Mouse (Mus musculus): ENCODE data around the gene Taar8a.
"Not testable (repeated sequence)": the region's sequence is repeated elsewhere in the genome, so short reads cannot be mapped to it uniquely, and the experiment has no call there.

The Taar8a gene

DNA sequence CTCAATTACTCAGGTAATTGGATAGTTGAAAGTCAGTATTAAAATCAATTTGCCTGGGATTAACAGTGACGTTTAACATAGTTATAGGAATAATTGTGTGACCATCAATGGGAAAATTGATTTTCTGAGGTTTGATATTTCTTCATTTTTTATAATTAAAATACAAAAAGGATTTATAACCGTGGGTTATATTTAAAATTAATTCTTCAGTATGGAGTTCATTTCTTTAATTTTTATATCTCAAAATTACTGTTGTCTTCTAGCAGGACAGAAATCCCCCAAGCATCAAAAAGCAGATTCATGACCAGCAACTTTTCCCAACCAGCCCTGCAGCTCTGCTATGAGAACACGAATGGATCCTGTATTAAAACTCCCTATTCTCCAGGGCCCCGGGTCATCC, at the start of gene Taar8a:
Taar8a (plus strand) TSS at position 301 of the 400 bp plus-strand sequence.
- not testable (repeated sequence) for DNase-seq (ENCODE audit: low read depth, low spot score); H3K27me3 ChIP-seq (ENCODE audit: control insufficient read depth, insufficient read depth, low read length, poor library complexity, severe bottlenecking)

DNA sequence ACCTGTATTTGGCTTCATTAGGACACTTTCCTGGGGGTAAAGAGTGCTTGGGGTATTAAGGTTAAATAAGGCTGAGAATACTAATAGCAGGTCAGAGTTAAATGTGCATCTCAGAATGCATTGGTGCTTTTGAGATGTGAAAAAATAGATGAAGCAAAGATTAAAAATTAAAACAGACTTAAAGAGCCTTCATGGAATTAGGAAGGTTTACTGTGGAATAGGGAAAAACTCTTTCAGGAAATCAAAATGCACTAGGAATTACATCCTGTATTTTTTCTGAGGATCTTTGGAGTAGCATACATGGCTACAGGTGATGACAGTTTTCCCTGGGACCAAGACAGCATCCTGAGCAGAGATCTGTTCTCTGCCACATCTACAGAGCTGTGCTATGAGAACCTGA, 49.4 kb upstream of the Taar8a start, which contains the start of gene Taar7d:
Taar7d (plus strand) TSS at position 301 of the 400 bp plus-strand sequence.
- Histone ChIP-seq H3K36me3 (ENCODE audit: control insufficient read depth, insufficient read depth, low read length, poor library complexity, severe bottlenecking) (no peaks in the 10 kb centered on the region), H3K27me3 (ENCODE audit: control insufficient read depth, insufficient read depth, low read length, poor library complexity, severe bottlenecking) (no peaks in the 10 kb centered on the region)
- no peak for DNase-seq (ENCODE audit: low read depth, low spot score)

More for the DNA sequence above, at the start of gene Taar8a:
- H3K36me3 ChIP-seq (ENCODE audit: control insufficient read depth, insufficient read depth, low read length, poor library complexity, severe bottlenecking), result not testable (repeated sequence)

DNA sequence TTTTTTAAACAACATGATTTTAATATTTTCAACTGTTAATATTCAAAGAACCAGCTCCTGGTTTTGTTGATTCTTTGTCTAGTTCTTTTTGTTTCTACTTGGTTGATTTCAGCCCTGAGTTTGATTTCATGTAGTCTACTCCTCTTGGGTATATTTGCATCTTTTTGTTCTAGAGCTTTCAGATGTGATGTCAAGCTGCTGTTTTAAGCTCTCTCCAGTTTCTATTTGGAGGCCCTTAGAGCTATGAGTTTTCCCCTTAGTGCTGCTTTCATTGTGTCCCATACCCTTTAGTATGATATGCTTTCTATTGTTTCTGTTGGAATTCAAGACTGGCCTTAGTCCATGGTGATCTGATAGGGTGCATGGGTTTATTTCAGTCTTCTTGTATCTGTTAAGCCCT, 45.0 kb upstream of the Taar8a start:
- Histone ChIP-seq H3K36me3 (ENCODE audit: control insufficient read depth, insufficient read depth, low read length, poor library complexity, severe bottlenecking) (no peaks in the 10 kb centered on the region), H3K27me3 (ENCODE audit: control insufficient read depth, insufficient read depth, low read length, poor library complexity, severe bottlenecking) (no peaks in the 10 kb centered on the region)
- DNase-seq (ENCODE audit: low read depth, low spot score), result no peak

DNA sequence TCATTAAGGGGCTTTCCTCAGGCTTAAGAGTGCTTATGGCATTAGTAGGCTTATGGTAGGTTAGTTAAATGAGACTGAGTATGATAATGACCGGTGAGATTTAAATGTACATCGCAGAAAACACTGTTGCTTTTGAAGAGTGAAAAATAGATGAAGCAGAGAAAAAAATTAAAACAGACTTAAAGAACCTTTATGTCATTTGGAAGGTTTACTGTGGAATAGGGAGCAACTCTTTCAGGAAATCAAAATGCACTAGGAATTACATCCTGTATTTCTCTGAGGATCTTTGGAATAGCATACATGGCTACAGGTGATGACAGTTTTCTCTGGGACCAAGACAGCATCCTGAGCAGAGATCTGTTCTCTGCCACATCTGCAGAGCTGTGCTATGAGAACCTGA, 39.0 kb upstream of the Taar8a start, which contains the start of gene Taar7e:
Taar7e (plus strand) TSS at position 301 of the 400 bp plus-strand sequence.
- Histone ChIP-seq H3K36me3 (ENCODE audit: control insufficient read depth, insufficient read depth, low read length, poor library complexity, severe bottlenecking) (no peaks in the 10 kb centered on the region), H3K27me3 (ENCODE audit: control insufficient read depth, insufficient read depth, low read length, poor library complexity, severe bottlenecking) (no peaks in the 10 kb centered on the region)
- DNase-seq (ENCODE audit: low read depth, low spot score), result no peak

DNA sequence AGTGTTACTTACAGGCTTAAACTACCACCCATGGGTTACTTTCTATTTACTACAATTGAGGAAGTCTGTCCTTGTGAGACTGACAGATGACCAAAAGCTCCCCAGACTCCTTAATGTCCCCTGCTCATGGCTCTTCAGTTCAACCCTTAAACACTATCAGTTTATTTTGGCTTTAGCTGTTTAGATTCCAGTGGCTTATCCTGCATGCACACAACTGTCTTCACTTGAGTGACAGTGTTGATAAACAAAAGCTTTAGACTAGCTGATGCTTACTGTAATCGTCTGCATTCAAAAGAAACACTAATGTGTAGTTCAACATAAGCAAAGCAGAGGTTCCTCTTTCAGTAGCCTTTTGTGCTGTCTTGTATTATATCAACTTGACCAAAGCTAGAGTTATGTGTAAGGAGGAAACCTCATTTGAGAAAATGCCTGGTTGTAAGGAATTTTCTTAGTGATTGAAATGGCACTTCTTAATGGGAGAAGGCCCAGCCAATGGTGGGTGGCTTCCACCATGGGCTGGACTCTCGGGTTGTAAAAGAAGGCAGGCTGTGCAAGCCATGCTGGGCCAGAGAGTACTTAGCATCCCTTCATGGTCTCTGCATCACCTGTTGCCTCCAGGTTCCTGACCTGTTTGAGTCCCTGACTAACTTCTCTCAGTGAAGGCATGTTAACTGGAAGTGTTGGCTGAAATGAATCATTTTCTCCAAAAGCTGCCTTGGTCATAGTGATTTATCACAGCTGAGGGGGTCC, 36.0 kb upstream of the Taar8a start:
- no peaks in the 10 kb centered on the region for H3K27me3 ChIP-seq (ENCODE audit: control insufficient read depth, insufficient read depth, low read length, poor library complexity, severe bottlenecking)
- no peaks in the 10 kb centered on the region for H3K36me3 ChIP-seq (ENCODE audit: control insufficient read depth, insufficient read depth, low read length, poor library complexity, severe bottlenecking)
- DNase-seq (ENCODE audit: low read depth, low spot score), result no peak

DNA sequence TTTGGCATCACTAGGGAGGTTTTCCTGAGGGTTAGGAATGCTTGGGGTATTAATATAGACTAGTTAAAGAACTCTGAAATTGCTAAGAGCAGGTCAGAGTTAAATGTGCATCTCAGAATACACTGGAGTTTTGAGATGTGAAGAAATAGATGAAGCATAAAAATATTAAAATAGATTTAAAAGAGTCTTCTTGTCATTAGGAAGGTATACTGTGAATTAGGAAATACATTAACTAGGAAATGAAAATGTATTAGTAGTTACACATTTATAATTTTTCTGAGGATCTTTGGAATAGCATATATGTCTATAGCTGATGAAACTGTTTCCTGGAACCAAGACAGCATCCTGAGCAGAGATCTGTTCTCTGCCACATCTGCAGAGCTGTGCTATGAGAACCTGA, 27.1 kb upstream of the Taar8a start, which contains the start of gene Taar7f:
Taar7f (plus strand) TSS at position 301 of the 400 bp plus-strand sequence.
- H3K27me3 ChIP-seq (ENCODE audit: control insufficient read depth, insufficient read depth, low read length, poor library complexity, severe bottlenecking), result no peaks in the 10 kb centered on the region
- no peak for DNase-seq (ENCODE audit: low read depth, low spot score)

DNA sequence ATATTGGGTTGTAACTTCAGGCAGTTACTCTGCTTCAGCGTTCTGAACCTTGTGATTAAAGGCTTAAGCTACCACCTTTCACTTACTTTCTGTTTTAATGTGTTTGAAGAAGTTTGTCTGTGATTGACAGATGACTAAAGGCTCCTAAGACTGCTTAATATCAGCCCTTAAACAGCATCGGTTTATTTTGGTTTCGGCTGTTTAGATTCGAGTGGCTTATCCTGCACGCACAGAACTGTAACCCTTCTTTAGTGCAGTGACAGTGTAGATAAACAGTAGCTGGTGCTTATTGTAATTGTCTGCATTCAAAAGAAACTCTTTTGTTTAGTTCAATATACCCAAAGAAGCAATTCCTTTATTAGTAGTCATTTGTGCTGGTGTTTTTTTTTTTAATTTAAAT, 24.3 kb upstream of the Taar8a start:
- H3K36me3 ChIP-seq (ENCODE audit: control insufficient read depth, insufficient read depth, low read length, poor library complexity, severe bottlenecking), result no peaks in the 10 kb centered on the region
- no peaks in the 10 kb centered on the region for H3K27me3 ChIP-seq (ENCODE audit: control insufficient read depth, insufficient read depth, low read length, poor library complexity, severe bottlenecking)
- DNase-seq (ENCODE audit: low read depth, low spot score), result no peak

More for the DNA sequence above, 27.1 kb upstream of the Taar8a start, which contains the start of gene Taar7f:
- no peaks in the 10 kb centered on the region for H3K36me3 ChIP-seq (ENCODE audit: control insufficient read depth, insufficient read depth, low read length, poor library complexity, severe bottlenecking)

DNA sequence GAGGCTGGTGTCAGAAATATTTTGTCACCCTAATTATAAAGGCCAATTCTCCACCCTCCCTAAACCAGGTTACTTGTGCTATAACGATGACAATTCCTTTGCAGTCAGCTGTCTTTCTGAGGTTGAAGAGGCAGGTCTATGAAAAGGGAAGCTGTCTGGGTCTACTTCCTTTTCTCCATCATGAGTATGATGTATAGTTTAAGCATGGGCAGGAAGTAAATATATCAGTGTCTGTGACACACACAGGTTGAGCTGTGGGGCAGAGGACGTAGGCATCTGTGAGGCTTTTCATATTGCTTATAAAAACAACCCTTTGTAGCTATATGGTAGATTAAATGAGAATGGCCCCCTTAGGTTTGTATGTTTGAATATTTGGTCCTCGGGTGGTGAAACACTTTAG, 17.3 kb upstream of the Taar8a start:
- peak; percentile 6 for DNase-seq (ENCODE audit: low read depth, low spot score)
- Histone ChIP-seq H3K36me3 (ENCODE audit: control insufficient read depth, insufficient read depth, low read length, poor library complexity, severe bottlenecking) (no peaks in the 10 kb centered on the region), H3K27me3 (ENCODE audit: control insufficient read depth, insufficient read depth, low read length, poor library complexity, severe bottlenecking) (no peaks in the 10 kb centered on the region)

DNA sequence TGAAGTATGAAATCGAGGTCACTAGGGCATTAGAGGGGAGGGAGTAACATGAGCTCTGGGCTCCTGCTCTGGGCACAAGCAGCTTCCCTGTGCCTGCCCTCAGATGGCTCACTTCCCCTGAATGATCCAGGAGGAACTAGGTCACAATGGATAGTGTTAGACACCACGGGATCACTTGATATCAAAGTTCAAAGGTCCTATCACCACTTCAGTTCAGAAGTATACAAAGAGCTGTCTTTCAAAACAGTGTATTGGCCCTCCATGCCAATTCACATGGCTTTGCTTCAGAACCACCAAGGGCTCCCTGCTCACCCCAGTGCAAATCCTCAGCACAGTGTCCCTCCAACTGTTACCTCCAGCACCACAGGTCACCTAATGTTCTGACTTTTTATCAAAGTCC, 1.5 kb upstream of the Taar8a start:
- DNase-seq (ENCODE audit: low read depth, low spot score); H3K27me3 ChIP-seq (ENCODE audit: control insufficient read depth, insufficient read depth, low read length, poor library complexity, severe bottlenecking); H3K36me3 ChIP-seq (ENCODE audit: control insufficient read depth, insufficient read depth, low read length, poor library complexity, severe bottlenecking): not testable (repeated sequence)

DNA sequence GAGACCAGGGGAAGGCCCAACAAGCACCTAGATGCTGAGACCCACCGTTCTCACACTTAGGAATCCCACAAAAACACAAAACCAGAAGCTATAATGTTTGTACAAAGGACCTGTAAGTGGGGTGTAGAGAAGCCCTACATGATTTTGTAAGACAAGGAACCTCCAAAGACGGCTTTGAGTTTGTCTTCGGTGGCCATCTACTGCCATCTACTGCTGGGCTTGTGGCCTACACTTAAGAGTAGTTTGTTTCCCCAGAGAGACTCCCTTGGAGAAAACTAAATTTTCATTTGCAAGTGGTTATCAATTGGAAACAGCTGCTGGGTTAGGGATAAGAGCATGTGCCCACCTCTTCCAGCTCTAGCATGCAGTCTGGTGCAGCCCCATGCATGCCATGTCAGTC, 3.9 kb downstream of the Taar8a start:
- DNase-seq (ENCODE audit: low read depth, low spot score), result peak; percentile 24
- Histone ChIP-seq H3K36me3 (ENCODE audit: control insufficient read depth, insufficient read depth, low read length, poor library complexity, severe bottlenecking) (no peaks in the 10 kb centered on the region), H3K27me3 (ENCODE audit: control insufficient read depth, insufficient read depth, low read length, poor library complexity, severe bottlenecking) (no peaks in the 10 kb centered on the region)

DNA sequence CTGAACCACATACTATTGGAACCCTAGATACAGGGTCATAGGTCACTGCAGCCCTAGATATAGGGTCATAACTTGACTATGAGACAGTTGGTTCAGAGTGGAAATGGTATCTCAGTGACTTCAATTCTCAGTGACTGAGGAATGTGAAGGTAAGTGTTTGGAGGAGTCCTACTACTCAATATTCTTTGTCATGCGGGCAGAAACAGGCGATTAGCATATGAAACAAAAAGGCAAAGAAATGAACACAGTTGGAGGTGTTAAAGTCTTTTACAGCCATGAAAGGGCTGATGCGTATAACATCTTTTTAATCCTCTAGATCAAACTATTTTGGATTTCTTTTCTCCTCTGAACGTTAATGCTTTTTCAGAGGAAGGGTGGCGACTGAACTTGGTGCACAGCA, 9.6 kb downstream of the Taar8a start:
- DNase-seq (ENCODE audit: low read depth, low spot score), result no peak
- H3K36me3 ChIP-seq (ENCODE audit: control insufficient read depth, insufficient read depth, low read length, poor library complexity, severe bottlenecking), result no peaks in the 10 kb centered on the region

DNA sequence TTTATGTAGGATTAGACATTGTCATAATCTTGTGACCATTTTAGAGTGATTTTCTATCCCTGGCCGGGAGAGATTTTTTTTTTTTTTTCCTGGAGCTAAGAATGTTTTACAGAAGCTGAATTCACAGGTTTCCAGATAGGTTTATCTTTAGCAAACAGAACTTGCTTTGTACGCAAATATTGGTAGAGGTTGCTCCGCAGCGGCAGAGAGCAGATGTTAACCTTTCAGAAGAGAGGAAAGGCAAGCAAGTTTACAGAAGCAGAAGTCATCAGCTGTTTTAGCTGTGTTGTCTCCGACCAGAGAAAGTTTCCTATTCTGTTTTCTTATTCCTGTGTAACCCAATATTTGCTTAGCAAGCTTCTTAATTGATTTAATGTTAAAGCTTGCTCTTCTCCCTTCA, 10.3 kb downstream of the Taar8a start:
- no peak for DNase-seq (ENCODE audit: low read depth, low spot score)
- Histone ChIP-seq H3K36me3 (ENCODE audit: control insufficient read depth, insufficient read depth, low read length, poor library complexity, severe bottlenecking) (no peaks in the 10 kb centered on the region), H3K27me3 (ENCODE audit: control insufficient read depth, insufficient read depth, low read length, poor library complexity, severe bottlenecking) (no peaks in the 10 kb centered on the region)

More for the DNA sequence above, 9.6 kb downstream of the Taar8a start:
- H3K27me3 ChIP-seq (ENCODE audit: control insufficient read depth, insufficient read depth, low read length, poor library complexity, severe bottlenecking), result no peaks in the 10 kb centered on the region

DNA sequence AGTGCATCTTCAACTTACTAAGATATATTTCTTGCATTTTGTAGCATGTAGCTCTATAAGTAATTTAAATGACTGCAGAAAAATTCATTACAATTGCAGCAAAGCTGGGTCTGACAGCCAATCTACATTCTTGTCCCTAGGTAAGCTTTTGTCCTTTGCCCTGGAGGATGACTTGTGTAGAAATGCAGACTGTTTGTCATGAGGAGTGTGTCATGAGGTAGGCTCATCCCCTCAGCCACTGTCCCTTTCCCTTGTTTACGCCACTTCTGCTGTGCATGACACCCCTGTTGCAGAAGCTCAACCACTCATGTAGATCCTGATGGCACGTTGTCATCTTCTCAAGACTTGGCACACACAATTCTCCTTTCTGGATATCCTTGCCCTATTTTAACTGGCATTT, 10.9 kb downstream of the Taar8a start:
- no peak for DNase-seq (ENCODE audit: low read depth, low spot score)
- H3K36me3 ChIP-seq (ENCODE audit: control insufficient read depth, insufficient read depth, low read length, poor library complexity, severe bottlenecking), result no peaks in the 10 kb centered on the region
- H3K27me3 ChIP-seq (ENCODE audit: control insufficient read depth, insufficient read depth, low read length, poor library complexity, severe bottlenecking), result no peaks in the 10 kb centered on the region

DNA sequence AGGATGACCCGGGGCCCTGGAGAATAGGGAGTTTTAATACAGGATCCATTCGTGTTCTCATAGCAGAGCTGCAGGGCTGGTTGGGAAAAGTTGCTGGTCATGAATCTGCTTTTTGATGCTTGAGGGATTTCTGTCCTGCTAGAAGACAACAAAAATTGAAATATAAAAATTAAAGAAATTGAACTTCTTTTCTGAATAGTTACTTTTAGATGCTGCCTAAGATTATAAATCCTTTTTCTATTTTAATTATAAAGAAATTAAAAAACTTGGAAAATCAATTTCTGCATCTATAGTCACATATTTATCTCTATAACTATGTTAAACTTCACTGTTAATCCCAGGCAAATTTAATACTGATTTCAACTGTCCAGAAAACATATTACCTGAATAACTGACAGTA, 15.9 kb downstream of the Taar8a start, which contains the start of gene Taar8b:
Taar8b (minus strand) TSS at position 101 of the 400 bp plus-strand sequence.
- H3K27me3 ChIP-seq (ENCODE audit: control insufficient read depth, insufficient read depth, low read length, poor library complexity, severe bottlenecking), result no peaks in the 10 kb centered on the region
- no peaks in the 10 kb centered on the region for H3K36me3 ChIP-seq (ENCODE audit: control insufficient read depth, insufficient read depth, low read length, poor library complexity, severe bottlenecking)
- DNase-seq (ENCODE audit: low read depth, low spot score), result no peak

DNA sequence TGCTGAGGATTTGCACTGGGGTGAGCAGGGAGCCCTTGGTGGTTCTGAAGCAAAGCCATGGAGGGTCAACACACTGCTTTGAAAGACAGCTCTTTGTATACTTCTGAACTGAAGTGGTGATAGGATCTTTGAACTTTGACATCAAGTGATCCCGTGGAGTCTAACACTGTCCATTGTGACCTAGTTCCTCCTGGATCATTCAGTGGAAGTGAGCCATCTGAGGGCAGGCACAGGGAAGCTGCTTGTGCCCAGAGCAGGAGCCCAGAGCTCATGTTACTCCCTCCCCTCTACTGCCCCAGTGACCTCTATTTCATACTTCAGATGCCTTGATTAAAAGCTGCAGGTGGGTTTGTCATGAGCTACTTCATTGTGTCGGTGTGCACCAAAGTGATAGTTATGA, 20.7 kb downstream of the Taar8a start:
- H3K36me3 ChIP-seq (ENCODE audit: control insufficient read depth, insufficient read depth, low read length, poor library complexity, severe bottlenecking); H3K27me3 ChIP-seq (ENCODE audit: control insufficient read depth, insufficient read depth, low read length, poor library complexity, severe bottlenecking); DNase-seq (ENCODE audit: low read depth, low spot score): not testable (repeated sequence)
